In the genomic region with DNA sequence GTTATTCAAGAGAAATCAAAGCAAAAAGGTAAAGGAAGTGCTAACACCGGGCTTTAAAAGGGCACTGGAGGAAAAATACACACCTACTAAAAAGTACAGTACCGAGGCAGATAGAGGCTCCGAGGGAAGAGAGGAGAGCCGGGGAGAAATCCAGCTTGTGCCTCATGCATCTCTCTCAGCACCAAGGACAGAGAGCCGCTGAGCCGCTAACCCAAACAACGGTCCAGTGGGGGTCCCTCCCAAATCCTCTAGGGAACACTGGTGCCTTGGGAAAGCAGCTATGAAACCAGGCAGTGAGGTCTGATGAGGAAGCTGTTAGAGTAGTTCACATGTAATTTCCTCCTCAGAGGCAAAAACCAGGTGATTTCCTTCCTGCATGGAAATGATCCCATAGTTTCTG, we compare ENCODE assay signal across 11 mouse cellular contexts. TPM values are rescaled to one million over a fixed set of nuclear protein-coding genes. Genes with fewer than 3 reads are reported as not detected.
DNase-seq lines count a peak whose midpoint lies in the region; ATAC-seq and TF ChIP-seq lines count a peak whose summit lies in the region.
"Had no signal": no experiment of that assay in that cellular context is flagged by ENCODE, and none has a peak within 500 bp of the region (broad histone marks: within the 10 kb centered on the region; RNA-seq: fewer than 3 reads in every experiment).

A gene (plus strand): TSS at position 276 of the 400 bp plus-strand sequence.

- TF ChIP-seq EP300 in heart, postnatal 0 days (IDR thresholded peaks at IDR 0.05; ENCODE audit: low read depth), result no peak

- no peak within 1 kb of the TSS for H3K9ac ChIP-seq in heart, embryonic 15.5 days
- no peak within 1 kb of the TSS for H3K9ac ChIP-seq in heart, postnatal 0 days (replicated peaks; ENCODE audit: low read depth, low read length)
- H3K9ac ChIP-seq: liver, postnatal 0 days had no signal

- H3K4me2 ChIP-seq in heart, embryonic 15.5 days, result peak within 1 kb of the TSS; percentile 43
- peak within 1 kb of the TSS; percentile 38; the same call in 1 of the 2 replicates for H3K4me2 ChIP-seq in heart, postnatal 0 days (ENCODE audit: low read depth, low read length)

- no peak for TF ChIP-seq CTCF in heart, postnatal 0 days (IDR thresholded peaks at IDR 0.05; ENCODE audit: low read depth)

- H3K27me3 ChIP-seq in heart, embryonic 15.5 days, result no peaks in the 10 kb centered on the region
- H3K27me3 ChIP-seq in heart, embryonic 10.5 days (ENCODE audit: insufficient read depth, poor library complexity, severe bottlenecking), result no peaks in the 10 kb centered on the region
- H3K27me3 ChIP-seq in heart, postnatal 0 days (ENCODE audit: control insufficient read depth, insufficient read depth, low read length), result no peaks in the 10 kb centered on the region

- ATAC-seq in heart, embryonic 15.5 days (replicated peaks; ENCODE audit: insufficient number of reproducible peaks, insufficient read depth, low FRiP score, low read depth), result no peak
- no peak for ATAC-seq in heart, postnatal 0 days (ENCODE audit: insufficient read depth, low read depth)
- ATAC-seq: liver, postnatal 0 days had no signal

- no peaks in the 10 kb centered on the region for H3K9me3 ChIP-seq in heart, embryonic 15.5 days (replicated peaks)
- H3K9me3 ChIP-seq in heart, embryonic 10.5 days, result no peaks in the 10 kb centered on the region
- no peaks in the 10 kb centered on the region for H3K9me3 ChIP-seq in heart, postnatal 0 days (replicated peaks; ENCODE audit: control insufficient read depth, low read length)

- no peak within 1 kb of the TSS for H3K27ac ChIP-seq in heart, embryonic 15.5 days
- H3K27ac ChIP-seq in heart, embryonic 10.5 days, result no peak within 1 kb of the TSS
- H3K27ac ChIP-seq in heart, postnatal 0 days (ENCODE audit: low read depth), result no peak within 1 kb of the TSS

- no peak for DNase-seq in heart, embryonic 10.5 days (ENCODE audit: low spot score)
- DNase-seq in testis, postnatal 10 days (ENCODE audit: low spot score), result peak; percentile 54
- DNase-seq in testis, postnatal 14 days (ENCODE audit: low spot score), result no peak
- DNase-seq in heart, postnatal 0 days (ENCODE audit: low spot score), result peak; percentile 69
- no peak for DNase-seq in urinary bladder, postnatal 25 days (ENCODE audit: low spot score)
- no peak for DNase-seq in spleen, postnatal 36 days (ENCODE audit: low spot score in 2 of 2)
- no peak for DNase-seq in c-Kit-positive CD71-positive TER-119-positive erythroid progenitor cells, embryonic 14.5 days (ENCODE audit: low spot score)
- DNase-seq: liver, postnatal 0 days had no signal

- H3K36me3 ChIP-seq in heart, embryonic 15.5 days, result no peaks in the 10 kb centered on the region
- H3K36me3 ChIP-seq in heart, embryonic 10.5 days, result no peaks in the 10 kb centered on the region
- no peaks in the 10 kb centered on the region for H3K36me3 ChIP-seq in heart, postnatal 0 days (replicated peaks; ENCODE audit: control insufficient read depth, insufficient read depth, low read length)

- H3K4me1 ChIP-seq in heart, embryonic 15.5 days (replicated peaks), result peaks cover 5% of the 10 kb centered on the region; the same call in 1 of the 2 replicates
- H3K4me1 ChIP-seq in heart, embryonic 10.5 days, result peaks cover 10% of the 10 kb centered on the region
- H3K4me1 ChIP-seq in heart, postnatal 0 days (ENCODE audit: control insufficient read depth, insufficient read depth), result no peaks in the 10 kb centered on the region

- WGBS in heart, embryonic 15.5 days, result 6% methylated on average over 7 of the region's 7 CpGs
- WGBS in heart, embryonic 10.5 days, result 4% methylated on average over 7 of the region's 7 CpGs
- 6% methylated on average over 7 of the region's 7 CpGs for WGBS in heart, postnatal 0 days

- H3K4me3 ChIP-seq in heart, embryonic 15.5 days, result no peak within 1 kb of the TSS
- no peak within 1 kb of the TSS for H3K4me3 ChIP-seq in heart, embryonic 10.5 days
- no peak within 1 kb of the TSS for H3K4me3 ChIP-seq in heart, postnatal 0 days (ENCODE audit: low read depth, low read length)

RNA-seq across cellular contexts. Expression of the gene that starts here (rescaled TPM):
- polyA plus RNA-seq in heart, embryonic 15.5 days (2015; fragmentation: Nextera tagmentation; extraction: Ambion mirVana), result not detected in 2 replicates
- not detected in 2 replicates for polyA plus RNA-seq in heart, embryonic 10.5 days (2016; fragmentation: Nextera tagmentation; extraction: Ambion mirVana)
- total RNA-seq in heart, postnatal 0 days (2014; rRNA removed; ENCODE audit: low replicate concordance), result 0.46 TPM in 1 of 2 replicates, not detected in the other
- not detected in 2 replicates for polyA plus RNA-seq in heart, postnatal 0 days (2015; fragmentation: Nextera tagmentation; extraction: Ambion mirVana)
- total RNA-seq: gastrocnemius, adult 18-20 months had no signal
- polyA plus RNA-seq: liver, postnatal 0 days; testis, adult 2 months had no signal

Comparison
In these comparisons a context has a peak if more than half of its experiments do, and no peak if none do; other contexts are left out.
1. Peak in DNase-seq and H3K4me2 ChIP-seq in heart, postnatal 0 days; RNA of the gene not detected or under 1 TPM.